Mouse (Mus musculus): ENCODE results near the gene Klhdc3. TPM values are rescaled to one million over a fixed set of nuclear protein-coding genes. Genes with fewer than 3 reads are reported as not detected.

The Klhdc3 gene
- polyA plus RNA-seq (2016; fragmentation: Nextera tagmentation; extraction: Ambion mirVana): 152 and 167 TPM in 2 replicates

DNA sequence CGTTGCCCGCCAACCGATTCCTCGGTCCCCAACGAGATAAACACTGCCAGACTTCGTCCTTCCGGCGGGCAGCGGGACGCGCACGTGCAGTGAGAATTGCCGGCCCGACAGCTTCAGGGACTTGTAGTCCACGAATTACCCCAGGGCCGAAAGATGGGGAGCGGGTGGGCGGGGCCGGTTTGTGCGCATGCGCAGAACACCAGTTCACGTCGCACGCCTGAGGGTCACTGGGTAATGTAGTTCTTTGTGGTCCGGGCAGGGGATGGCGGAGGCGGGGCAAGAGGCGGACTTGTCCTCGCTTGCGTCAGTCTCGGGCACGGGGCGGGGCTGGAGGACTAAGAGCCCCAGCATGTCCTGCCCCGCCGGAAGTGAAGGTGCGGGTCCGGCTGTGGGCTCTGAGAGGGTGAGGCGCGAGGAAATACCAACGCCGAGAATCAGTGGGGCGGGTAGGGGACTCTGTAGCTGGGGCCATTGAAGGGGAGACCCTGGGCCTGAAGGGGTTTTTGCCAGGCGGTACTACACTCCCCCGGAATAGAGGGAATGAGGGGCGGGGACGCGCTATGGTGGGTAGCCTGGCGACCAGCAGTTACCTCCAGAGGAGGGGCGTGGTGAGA, at the start of gene Klhdc3:
Klhdc3 (minus strand) TSS at position 155 of the 614 bp plus-strand sequence.
- under 1% methylated on average over 49 of the region's 49 CpGs for WGBS
- peak; percentile 100 for DNase-seq (ENCODE audit: low spot score)

DNA sequence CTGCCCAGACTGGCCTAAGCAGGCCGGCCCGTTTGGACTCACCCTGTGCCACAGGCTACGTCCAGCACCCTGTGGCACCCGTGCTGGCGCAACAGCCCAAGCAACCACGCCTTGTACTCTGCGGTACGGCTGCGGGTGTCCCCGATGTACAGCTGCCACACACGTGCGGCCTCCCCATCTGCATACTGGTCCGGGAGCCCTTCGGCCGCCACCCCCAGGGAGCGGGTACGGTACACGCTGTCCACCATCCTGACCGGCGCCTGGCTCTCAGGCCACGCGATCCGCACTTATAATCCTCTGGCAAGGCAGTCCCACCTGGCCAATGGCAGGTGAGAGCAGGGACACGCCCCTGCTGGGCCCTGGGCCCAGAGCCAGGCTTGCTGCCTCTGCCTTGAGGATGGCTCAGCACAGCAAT, 48.2 kb upstream of the Klhdc3 start, which contains the start of gene Gnmt:
Gnmt (minus strand) TSS at position 265 of the 415 bp plus-strand sequence.
- Histone ChIP-seq H3K9me3 (no peaks in the 10 kb centered on the region), H3K27me3 (ENCODE audit: insufficient read depth, poor library complexity, severe bottlenecking) (peaks cover 27% of the 10 kb centered on the region), H3K4me1 (peaks cover 32% of the 10 kb centered on the region), H3K27ac (no peak within 1 kb of the TSS), H3K4me3 (peak within 1 kb of the TSS; percentile 33), H3K36me3 (peaks cover 14% of the 10 kb centered on the region)
- DNase-seq (ENCODE audit: low spot score): no peak
- WGBS: 17% methylated on average over 24 of the region's 24 CpGs

More for the DNA sequence above, at the start of gene Klhdc3:
- Histone ChIP-seq H3K27ac (peak within 1 kb of the TSS; percentile 87), H3K9me3 (no peaks in the 10 kb centered on the region), H3K4me3 (peak within 1 kb of the TSS; percentile 78), H3K4me1 (peaks cover 37% of the 10 kb centered on the region), H3K27me3 (ENCODE audit: insufficient read depth, poor library complexity, severe bottlenecking) (no peaks in the 10 kb centered on the region), H3K36me3 (peaks cover 65% of the 10 kb centered on the region)

DNA sequence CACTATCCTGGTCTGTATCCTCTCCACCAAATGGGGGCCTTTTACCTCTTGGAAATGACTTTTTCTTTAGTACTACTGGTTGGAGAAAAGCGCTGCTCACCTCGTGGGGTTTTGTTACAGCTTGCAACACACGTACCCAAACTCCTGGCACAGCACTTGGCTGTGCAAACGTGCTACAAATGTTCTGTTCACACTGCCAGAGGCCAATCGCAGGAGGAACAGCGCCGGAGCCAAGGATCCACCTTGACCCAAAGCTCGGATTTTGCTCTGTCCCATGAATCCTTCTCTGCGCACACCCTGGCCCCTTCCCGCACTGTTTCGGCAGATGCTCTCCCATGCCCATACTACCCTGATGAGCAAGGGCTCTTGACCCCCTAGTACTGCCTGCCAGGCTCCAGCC, 47.8 kb upstream of the Klhdc3 start:
- 42% methylated on average over 11 of the region's 11 CpGs for WGBS
- Histone ChIP-seq H3K27me3 (ENCODE audit: insufficient read depth, poor library complexity, severe bottlenecking) (peaks cover 27% of the 10 kb centered on the region), H3K27ac (no peak overlapping the region), H3K36me3 (peaks cover 18% of the 10 kb centered on the region), H3K4me3 (peak overlapping the region; percentile 33; the same call in 1 of the 2 replicates), H3K4me1 (peaks cover 32% of the 10 kb centered on the region), H3K9me3 (no peaks in the 10 kb centered on the region)
- DNase-seq (ENCODE audit: low spot score): no peak

DNA sequence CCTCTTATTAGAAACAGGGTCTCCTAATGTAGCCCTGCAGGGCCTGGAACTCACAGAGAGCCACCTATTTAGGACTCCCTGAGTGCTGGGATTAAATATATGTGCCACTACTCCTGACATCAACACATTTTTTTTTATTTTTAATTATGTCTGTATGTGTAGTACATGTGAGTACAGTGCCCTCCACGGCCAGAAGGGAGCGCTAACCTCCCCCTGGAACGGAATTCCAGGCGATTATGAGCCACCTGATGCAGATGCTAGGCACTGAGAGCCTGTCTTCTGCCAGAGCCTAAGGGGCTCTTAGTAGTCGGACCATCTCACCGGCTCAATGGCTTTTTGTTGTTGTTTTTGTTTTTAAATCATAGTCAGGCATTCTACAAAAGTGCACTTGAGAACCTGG, 47.3 kb upstream of the Klhdc3 start:
- H3K36me3 ChIP-seq: peaks cover 23% of the 10 kb centered on the region
- peaks cover 32% of the 10 kb centered on the region for H3K4me1 ChIP-seq
- 32% methylated on average over 6 of the region's 6 CpGs for WGBS
- H3K27me3 ChIP-seq (ENCODE audit: insufficient read depth, poor library complexity, severe bottlenecking): peaks cover 27% of the 10 kb centered on the region
- H3K4me3 ChIP-seq: no peak overlapping the region
- H3K27ac ChIP-seq: no peak overlapping the region
- no peaks in the 10 kb centered on the region for H3K9me3 ChIP-seq
- no peak for DNase-seq (ENCODE audit: low spot score)

DNA sequence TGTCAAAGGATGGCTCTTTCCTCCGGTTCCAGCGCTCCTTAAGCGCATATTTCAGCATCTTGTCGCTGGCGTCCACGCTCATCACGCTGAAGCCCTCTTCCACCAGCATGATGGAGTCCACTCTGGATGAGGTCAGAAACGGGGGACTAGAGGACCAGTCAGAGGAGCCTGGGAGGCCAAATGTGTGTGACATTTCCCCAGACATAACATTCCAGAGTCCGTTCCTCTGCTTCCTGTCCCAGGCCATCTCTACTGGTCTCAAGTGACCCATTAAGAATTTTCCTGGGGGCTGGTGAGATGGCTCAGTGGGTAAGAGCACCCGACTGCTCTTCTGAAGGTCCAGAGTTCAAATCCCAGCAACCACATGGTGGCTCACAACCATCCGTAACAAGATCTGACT, 46.6 kb upstream of the Klhdc3 start:
- Histone ChIP-seq H3K27me3 (ENCODE audit: insufficient read depth, poor library complexity, severe bottlenecking) (peaks cover 27% of the 10 kb centered on the region), H3K4me1 (peaks cover 32% of the 10 kb centered on the region), H3K9me3 (no peaks in the 10 kb centered on the region), H3K36me3 (peaks cover 28% of the 10 kb centered on the region), H3K4me3 (no peak overlapping the region), H3K27ac (no peak overlapping the region; the same call in 1 of the 2 replicates)
- 89% methylated on average over 11 of the region's 11 CpGs for WGBS
- DNase-seq (ENCODE audit: low spot score): no peak

DNA sequence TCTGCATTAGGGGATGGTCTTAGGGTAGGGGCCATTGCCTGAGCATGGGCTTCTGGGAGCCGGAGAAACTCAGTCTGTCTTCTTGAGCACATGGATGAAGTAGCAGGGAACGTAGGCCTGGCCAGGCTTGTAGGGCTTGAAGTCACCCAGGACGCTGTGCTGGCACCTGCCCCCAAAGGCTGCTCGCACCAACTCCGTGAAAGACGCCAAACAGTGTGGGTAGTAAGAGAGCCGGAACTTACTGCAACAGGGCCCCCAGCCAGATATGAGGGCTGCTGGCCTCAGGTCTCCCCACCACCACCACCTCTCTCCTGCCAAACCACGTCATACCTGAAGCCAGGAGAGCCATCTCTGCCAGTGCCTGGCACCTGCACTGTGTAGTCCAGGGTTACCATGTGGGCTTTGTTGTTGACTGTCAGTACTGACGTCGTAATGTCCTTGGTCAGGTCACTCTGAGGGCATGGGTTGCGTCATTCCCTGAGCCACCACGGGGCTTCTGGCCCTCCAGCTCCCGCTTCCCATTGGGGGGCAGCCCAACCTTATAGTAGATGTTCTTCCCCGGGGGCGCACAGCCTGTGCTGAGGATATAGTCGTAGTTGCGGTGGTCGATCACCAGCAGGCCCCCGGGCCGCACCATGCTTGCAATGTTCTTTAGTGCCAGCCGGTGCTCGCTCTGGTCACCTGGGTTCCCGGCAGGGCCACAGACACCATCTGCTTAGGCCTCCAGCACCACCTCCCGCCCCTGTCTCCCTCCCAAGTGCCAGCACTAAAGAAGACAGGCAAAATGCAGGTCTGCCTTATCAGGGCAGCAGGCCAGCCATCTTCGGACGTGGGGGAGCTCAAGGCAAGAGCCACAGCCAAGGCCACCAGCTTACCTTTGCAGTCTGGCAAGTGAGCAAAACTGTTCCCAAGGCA, 45.3 kb upstream of the Klhdc3 start:
- Histone ChIP-seq H3K4me3 (no peak overlapping the region), H3K27me3 (ENCODE audit: insufficient read depth, poor library complexity, severe bottlenecking) (peaks cover 27% of the 10 kb centered on the region), H3K36me3 (peaks cover 41% of the 10 kb centered on the region), H3K9me3 (no peaks in the 10 kb centered on the region), H3K27ac (no peak overlapping the region), H3K4me1 (peaks cover 32% of the 10 kb centered on the region)
- whole genome bisulfite sequencing: 87% methylated on average over 26 of the region's 26 CpGs
- DNase-seq (ENCODE audit: low spot score): no peak

DNA sequence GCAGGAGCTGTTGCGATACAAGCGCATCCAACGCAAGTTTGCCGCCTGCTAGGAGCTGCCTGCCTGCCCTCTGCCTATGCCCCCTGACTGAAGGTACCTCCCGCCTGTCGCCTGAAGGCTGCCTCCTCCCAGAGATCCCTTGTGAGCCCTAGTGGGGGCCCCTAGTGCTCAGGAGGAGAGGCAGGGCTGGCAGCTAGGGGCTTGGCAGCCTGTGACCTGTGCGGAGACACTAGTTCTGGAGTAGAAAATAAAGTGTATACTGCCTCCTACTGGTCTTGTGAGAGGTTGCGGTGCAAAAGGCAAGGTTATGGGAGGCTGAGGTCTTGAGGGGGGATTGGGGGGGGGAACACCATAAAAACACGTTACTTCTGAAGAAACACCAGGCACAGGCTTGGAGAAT, 44.6 kb upstream of the Klhdc3 start:
- Histone ChIP-seq H3K27ac (0 out of 2 replicates have a peak overlapping the region, but pooled peaks have one; percentile 26), H3K9me3 (no peaks in the 10 kb centered on the region), H3K4me3 (peak overlapping the region; percentile 3; the same call in 1 of the 2 replicates), H3K27me3 (ENCODE audit: insufficient read depth, poor library complexity, severe bottlenecking) (peaks cover 26% of the 10 kb centered on the region), H3K4me1 (peaks cover 32% of the 10 kb centered on the region), H3K36me3 (peaks cover 48% of the 10 kb centered on the region)
- 44% methylated on average over 9 of the region's 9 CpGs for WGBS
- peak; percentile 86 for DNase-seq (ENCODE audit: low spot score)

DNA sequence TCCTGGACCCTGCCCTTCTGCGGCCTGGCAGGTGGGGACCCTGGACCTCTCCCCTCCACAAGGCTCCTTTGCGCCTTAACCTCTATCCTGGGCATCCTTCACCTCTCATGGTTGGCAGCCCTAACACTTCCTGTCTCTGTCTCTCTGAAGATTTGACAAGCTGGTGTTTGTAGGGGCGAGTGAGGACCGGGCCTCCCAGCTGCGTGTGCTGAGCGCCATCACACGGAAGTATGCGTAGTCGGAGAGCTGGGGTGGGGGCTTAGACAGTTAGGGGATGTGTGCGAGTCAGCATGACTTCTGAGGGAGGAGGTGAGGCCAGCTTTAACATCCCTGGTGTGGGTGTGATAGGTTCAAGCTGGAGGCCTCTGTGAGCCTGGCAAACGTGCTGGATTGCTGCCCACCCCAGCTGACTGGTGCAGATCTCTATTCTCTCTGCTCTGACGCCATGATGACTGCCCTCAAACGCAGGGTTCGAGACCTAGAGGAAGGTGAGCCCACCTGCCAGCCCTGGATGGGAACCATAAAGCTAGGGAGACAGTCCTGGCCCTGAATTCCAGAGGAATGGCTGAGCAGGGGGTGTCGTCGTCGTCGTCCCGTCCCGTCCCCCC, 43.9 kb upstream of the Klhdc3 start:
- no peak overlapping the region for H3K4me3 ChIP-seq
- WGBS: 82% methylated on average over 20 of the region's 20 CpGs
- H3K4me1 ChIP-seq: peaks cover 32% of the 10 kb centered on the region
- no peak overlapping the region for H3K27ac ChIP-seq
- peaks cover 19% of the 10 kb centered on the region for H3K27me3 ChIP-seq (ENCODE audit: insufficient read depth, poor library complexity, severe bottlenecking)
- peaks cover 50% of the 10 kb centered on the region for H3K36me3 ChIP-seq
- H3K9me3 ChIP-seq: no peaks in the 10 kb centered on the region
- no peak for DNase-seq (ENCODE audit: low spot score)

DNA sequence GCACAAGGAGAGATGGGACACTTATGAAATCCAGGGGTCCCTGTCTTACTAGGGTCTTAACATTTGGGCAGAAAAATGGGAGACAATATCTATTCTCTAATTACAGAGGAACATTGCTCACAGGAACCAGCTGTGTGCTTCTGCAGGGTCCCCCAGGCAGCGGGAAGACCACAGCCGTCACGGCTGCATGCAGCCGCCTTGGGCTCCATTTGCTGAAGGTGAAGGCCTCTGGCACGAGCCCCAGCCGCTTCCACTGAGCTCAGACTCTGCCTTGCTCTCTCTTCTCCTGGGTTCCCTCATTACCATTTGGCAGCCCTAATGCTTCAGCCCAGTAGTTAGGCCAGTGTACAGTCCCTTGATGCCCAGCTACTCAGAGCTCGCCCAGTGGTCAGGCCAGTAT, 40.4 kb upstream of the Klhdc3 start:
- H3K27ac ChIP-seq: no peak overlapping the region
- H3K9me3 ChIP-seq: no peaks in the 10 kb centered on the region
- DNase-seq (ENCODE audit: low spot score): no peak
- H3K27me3 ChIP-seq (ENCODE audit: insufficient read depth, poor library complexity, severe bottlenecking): no peaks in the 10 kb centered on the region
- H3K4me3 ChIP-seq: no peak overlapping the region
- H3K36me3 ChIP-seq: peaks cover 62% of the 10 kb centered on the region
- 83% methylated on average over 7 of the region's 7 CpGs for WGBS
- peaks cover 13% of the 10 kb centered on the region for H3K4me1 ChIP-seq

DNA sequence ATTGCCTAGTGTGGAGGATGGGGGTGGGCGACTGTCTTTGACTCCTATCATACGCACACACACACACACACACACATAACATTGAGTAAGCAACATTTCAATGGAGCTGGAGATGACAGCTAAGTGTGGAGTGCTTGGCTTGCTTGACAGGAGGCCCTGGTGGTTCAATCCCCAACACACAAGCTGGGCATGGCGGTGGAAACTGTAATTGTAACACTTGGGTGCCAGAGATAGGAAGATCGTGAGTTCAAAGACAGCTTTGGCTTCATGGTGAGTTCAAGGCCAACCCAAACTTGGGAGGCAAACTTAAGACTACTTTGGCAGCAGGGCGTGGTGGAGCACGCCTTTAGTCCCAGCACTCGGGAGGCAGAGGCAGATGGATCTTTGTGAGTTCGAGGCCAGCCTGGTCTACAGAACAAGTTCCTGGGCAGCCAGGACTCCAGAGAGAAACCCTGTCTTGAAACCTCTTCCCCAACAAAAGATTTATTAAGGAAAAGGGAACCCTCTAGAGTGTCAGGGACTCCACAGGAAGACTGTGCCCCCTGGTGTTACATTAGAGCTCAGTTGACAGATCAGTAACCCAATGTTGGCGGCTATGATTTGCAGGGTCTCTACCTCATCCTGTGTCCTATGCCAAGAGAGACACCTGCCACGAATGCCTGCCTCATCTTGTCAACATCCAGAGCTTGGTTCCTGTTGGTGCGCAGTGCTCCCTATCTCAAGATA, 34.2 kb upstream of the Klhdc3 start:
- Histone ChIP-seq H3K4me3 (no peak overlapping the region), H3K27me3 (ENCODE audit: insufficient read depth, poor library complexity, severe bottlenecking) (no peaks in the 10 kb centered on the region), H3K36me3 (peaks cover 38% of the 10 kb centered on the region), H3K4me1 (peaks cover 18% of the 10 kb centered on the region), H3K9me3 (no peaks in the 10 kb centered on the region), H3K27ac (no peak overlapping the region)
- no peak for DNase-seq (ENCODE audit: low spot score)
- WGBS: 92% methylated on average over 11 of the region's 11 CpGs

DNA sequence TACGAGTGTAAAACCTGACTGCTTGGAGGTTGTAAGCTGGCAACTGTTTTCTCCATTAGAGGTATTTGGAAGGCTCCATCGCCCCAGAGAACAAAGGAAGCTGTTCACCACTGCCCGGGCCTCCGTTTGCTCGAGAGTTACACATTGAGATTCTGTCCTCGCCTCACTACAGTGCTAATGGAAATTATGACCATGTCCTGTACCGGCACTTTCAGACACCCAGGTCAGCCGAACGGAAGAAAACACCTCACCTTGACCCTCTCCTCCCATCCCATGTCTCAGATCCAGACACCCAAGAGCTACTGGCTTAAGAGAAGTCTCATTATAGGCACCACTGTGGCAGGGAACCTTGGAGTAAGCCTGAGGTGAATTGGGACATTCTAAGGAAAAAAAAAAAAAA, 33.1 kb upstream of the Klhdc3 start:
- peaks cover 38% of the 10 kb centered on the region for H3K36me3 ChIP-seq
- DNase-seq (ENCODE audit: low spot score): no peak
- no peak overlapping the region for H3K27ac ChIP-seq
- H3K27me3 ChIP-seq (ENCODE audit: insufficient read depth, poor library complexity, severe bottlenecking): no peaks in the 10 kb centered on the region
- 90% methylated on average over 9 of the region's 9 CpGs for WGBS
- H3K4me1 ChIP-seq: peaks cover 18% of the 10 kb centered on the region
- H3K4me3 ChIP-seq: no peak overlapping the region
- no peaks in the 10 kb centered on the region for H3K9me3 ChIP-seq

DNA sequence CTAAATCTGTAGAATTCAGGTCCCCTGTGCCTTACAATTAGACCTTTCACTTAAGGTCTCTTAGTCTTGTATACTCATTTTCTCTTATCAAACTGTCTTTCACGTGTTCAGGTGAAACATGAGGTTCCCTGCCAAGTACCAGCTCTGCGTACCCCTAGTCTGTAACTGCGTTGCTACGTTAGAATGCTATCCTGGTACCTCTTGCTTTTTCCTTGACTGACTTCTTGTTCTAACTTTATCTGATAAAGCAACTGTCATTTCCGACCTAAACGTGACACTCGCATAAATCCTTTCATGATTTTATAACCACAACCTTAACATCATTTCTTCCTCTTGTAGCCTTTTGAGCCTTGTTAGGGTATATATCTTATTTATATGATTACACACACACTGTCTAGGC, 31.7 kb upstream of the Klhdc3 start:
- H3K27ac ChIP-seq: no peak overlapping the region
- no peaks in the 10 kb centered on the region for H3K9me3 ChIP-seq
- peaks cover 36% of the 10 kb centered on the region for H3K36me3 ChIP-seq
- 66% methylated on average over 7 of the region's 7 CpGs for WGBS
- no peak for DNase-seq (ENCODE audit: low spot score)
- H3K27me3 ChIP-seq (ENCODE audit: insufficient read depth, poor library complexity, severe bottlenecking): no peaks in the 10 kb centered on the region
- H3K4me1 ChIP-seq: peaks cover 18% of the 10 kb centered on the region
- peak overlapping the region; percentile 100 for H3K4me3 ChIP-seq
